Comparison of ENCODE assay signal across 27 mouse cellular contexts in the genomic region with DNA sequence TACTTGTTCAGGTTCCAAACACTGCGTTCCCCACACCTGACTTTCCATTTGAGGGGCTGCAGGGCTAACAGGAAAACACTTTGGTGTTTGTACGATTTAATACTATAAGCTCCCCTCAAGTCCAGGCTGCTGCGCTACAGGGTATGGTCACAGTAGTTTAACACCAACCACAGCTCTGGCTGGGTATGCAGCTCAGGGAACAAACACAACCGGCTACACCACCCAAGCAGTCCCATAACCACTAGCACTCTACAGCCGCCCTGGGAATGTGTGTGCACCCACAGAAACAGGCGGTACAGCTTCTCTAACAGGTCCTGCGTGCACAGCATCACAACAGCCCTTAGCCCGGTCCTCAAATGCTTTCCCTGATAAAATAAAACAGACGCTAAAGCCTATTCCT. TPM values are rescaled to one million over a fixed set of nuclear protein-coding genes. Genes with fewer than 3 reads are reported as not detected.
A peak's percentile ranks its signal among the peaks of the same experiment; 100 is the strongest.
DNase-seq lines count a peak whose midpoint lies in the region; ATAC-seq lines count a peak whose summit lies in the region.
"Had no signal": no experiment of that assay in that cellular context is flagged by ENCODE, and none has a peak within 500 bp of the region (broad histone marks: within the 10 kb centered on the region; RNA-seq: fewer than 3 reads in every experiment).

No protein-coding gene starts in this region.

- H3K27ac ChIP-seq in embryonic facial prominence, embryonic 15.5 days (replicated peaks) = peak overlapping the region; percentile 49; the same call in 1 of the 2 replicates
- H3K27ac ChIP-seq in stomach, embryonic 16.5 days (ENCODE audit: low read length) = peak overlapping the region; percentile 53
- H3K27ac ChIP-seq: forebrain, embryonic 12.5 days; heart, embryonic 13.5 days; hindbrain, embryonic 15.5 days had no signal

- intact Hi-C loops in left cerebral cortex, postnatal 4 days (cut with DNase I) = no loop called here

- 41% methylated on average over 9 of the region's 9 CpGs for whole genome bisulfite sequencing in embryonic facial prominence, embryonic 15.5 days
- 79% methylated on average over 9 of the region's 9 CpGs for whole genome bisulfite sequencing in stomach, embryonic 16.5 days

- H3K4me1 ChIP-seq in embryonic facial prominence, embryonic 15.5 days = peaks cover 9% of the 10 kb centered on the region
- H3K4me1 ChIP-seq in stomach, embryonic 16.5 days (ENCODE audit: control insufficient read depth, insufficient read depth, low read length) = 0 out of 2 replicates have a peak, but pooled peaks cover 8% of the 10 kb centered on the region
- H3K4me1 ChIP-seq: forebrain, embryonic 12.5 days; hindbrain, embryonic 15.5 days had no signal

- no peak overlapping the region for H3K4me2 ChIP-seq in embryonic facial prominence, embryonic 15.5 days (replicated peaks)
- H3K4me2 ChIP-seq in stomach, embryonic 16.5 days (ENCODE audit: low read depth, low read length) = no peak overlapping the region
- H3K4me2 ChIP-seq: forebrain, embryonic 12.5 days; heart, embryonic 13.5 days; hindbrain, embryonic 15.5 days had no signal

- H3K36me3 ChIP-seq in embryonic facial prominence, embryonic 15.5 days = peaks cover 44% of the 10 kb centered on the region
- H3K36me3 ChIP-seq in stomach, embryonic 16.5 days (ENCODE audit: control insufficient read depth, insufficient read depth, low read length) = peaks cover 3% of the 10 kb centered on the region; the same call in 1 of the 2 replicates

- H3K9ac ChIP-seq in embryonic facial prominence, embryonic 15.5 days = no peak overlapping the region
- H3K9ac ChIP-seq in stomach, embryonic 16.5 days (ENCODE audit: low read length) = no peak overlapping the region
- H3K9ac ChIP-seq: forebrain, embryonic 12.5 days; heart, embryonic 13.5 days; hindbrain, embryonic 15.5 days had no signal

- no peak overlapping the region for H3K4me3 ChIP-seq in embryonic facial prominence, embryonic 15.5 days (replicated peaks)
- H3K4me3 ChIP-seq in stomach, embryonic 16.5 days (replicated peaks; ENCODE audit: low read length) = no peak overlapping the region
- H3K4me3 ChIP-seq: forebrain, embryonic 12.5 days; heart, embryonic 13.5 days; hindbrain, embryonic 15.5 days had no signal

- DNase-seq in CD4-positive, CD25-positive, alpha-beta regulatory T cell, adult 2 months (ENCODE audit: low read depth, low spot score) = peak; percentile 38
- peak; percentile 21 for DNase-seq in testis, postnatal 10 days (ENCODE audit: low spot score)
- no peak for DNase-seq in testis, postnatal 14 days (ENCODE audit: low spot score)
- DNase-seq in cerebellum, adult 9-10 months = no peak
- no peak for DNase-seq in left cerebral cortex, postnatal 4 days
- DNase-seq: adrenal gland, adult 2 months; adrenal gland, postnatal 25 days; B cell, adult 2 months; cerebellum, adult 18-20 months; cerebellum, postnatal 10 days; embryo, embryonic 11 days; gastrocnemius, postnatal 36 days; heart, adult 11 months; heart, postnatal 36 days had no signal

- H3K27me3 ChIP-seq in embryonic facial prominence, embryonic 15.5 days = no peaks in the 10 kb centered on the region
- no peaks in the 10 kb centered on the region for H3K27me3 ChIP-seq in stomach, embryonic 16.5 days (ENCODE audit: control insufficient read depth, insufficient read depth, low read length)
- H3K27me3 ChIP-seq: forebrain, embryonic 12.5 days; heart, embryonic 13.5 days; hindbrain, embryonic 15.5 days had no signal

- ATAC-seq in CD4-positive, CD25-positive, alpha-beta regulatory T cell, adult 4 months = no peak
- peak; percentile 72 for ATAC-seq in embryonic facial prominence, embryonic 15.5 days (ENCODE audit: insufficient number of reproducible peaks, low FRiP score, low TSS enrichment, low read depth)
- 0 out of 2 replicates have a peak, but pooled peaks have one; percentile 35 for ATAC-seq in stomach, embryonic 16.5 days (ENCODE audit: insufficient read depth, low FRiP score)
- ATAC-seq: forebrain, embryonic 16.5 days had no signal

- no peaks in the 10 kb centered on the region for H3K9me3 ChIP-seq in embryonic facial prominence, embryonic 15.5 days (replicated peaks)
- no peaks in the 10 kb centered on the region for H3K9me3 ChIP-seq in stomach, embryonic 16.5 days (replicated peaks; ENCODE audit: control insufficient read depth, low read length)
- H3K9me3 ChIP-seq: forebrain, embryonic 12.5 days; heart, embryonic 13.5 days; hindbrain, embryonic 15.5 days had no signal

RNA-seq across cellular contexts. Expression of a gene that starts 16.1 kb away (rescaled TPM):
- polyA plus RNA-seq in CD4-positive, CD25-positive, alpha-beta regulatory T cell, adult 4 months (2017; shearing (Covaris generic)) = under 1 TPM in 1 of 2 experiments, not detected in 1; 0.09 TPM
- polyA plus RNA-seq in embryonic facial prominence, embryonic 15.5 days (2015; fragmentation: Nextera tagmentation; extraction: Ambion mirVana) = 0.12 and 0.24 TPM in 2 replicates
- polyA plus RNA-seq in stomach, embryonic 16.5 days (2015; fragmentation: Nextera tagmentation; extraction: Ambion mirVana) = 0.56 and 0.97 TPM in 2 replicates
- total RNA-seq in left cerebral cortex, postnatal 4 days (2021) = under 1 TPM; 0.14 to 0.20 TPM
- total RNA-seq: common myeloid progenitor, adult 5-6 weeks had no signal

RNA-seq across cellular contexts. Expression of a gene that starts 37.7 kb away (rescaled TPM):
- 10 to 100 TPM; 12.1 to 15.9 TPM for polyA plus RNA-seq in CD4-positive, CD25-positive, alpha-beta regulatory T cell, adult 4 months (2017; shearing (Covaris generic))
- polyA plus RNA-seq in embryonic facial prominence, embryonic 15.5 days (2015; fragmentation: Nextera tagmentation; extraction: Ambion mirVana) = 33.1 and 36.0 TPM in 2 replicates
- 21.3 and 22.1 TPM in 2 replicates for polyA plus RNA-seq in stomach, embryonic 16.5 days (2015; fragmentation: Nextera tagmentation; extraction: Ambion mirVana)
- 10 to 100 TPM; 41.2 to 42.9 TPM for total RNA-seq in left cerebral cortex, postnatal 4 days (2021)

RNA-seq across cellular contexts. Expression of a gene that starts 59.6 kb away (rescaled TPM):
- polyA plus RNA-seq in CD4-positive, CD25-positive, alpha-beta regulatory T cell, adult 4 months (2017; shearing (Covaris generic)) = not detected
- not detected in 2 replicates for polyA plus RNA-seq in embryonic facial prominence, embryonic 15.5 days (2015; fragmentation: Nextera tagmentation; extraction: Ambion mirVana)
- not detected in 2 replicates for polyA plus RNA-seq in stomach, embryonic 16.5 days (2015; fragmentation: Nextera tagmentation; extraction: Ambion mirVana)
- not detected for total RNA-seq in left cerebral cortex, postnatal 4 days (2021)
- total RNA-seq: adrenal gland, adult 2 months; adrenal gland, postnatal 25 days; common myeloid progenitor, adult 5-6 weeks; ES-E14; gastrocnemius, adult 8-10 months; gastrocnemius, postnatal 36 days; heart, postnatal 36 days had no signal
- polyA plus RNA-seq: adrenal gland, adult 2 months; forebrain, embryonic 12.5 days; forebrain, embryonic 16.5 days; heart, embryonic 13.5 days; heart, postnatal 0 days; hindbrain, embryonic 11.5 days; hindbrain, embryonic 15.5 days; intestine, embryonic 14.5 days had no signal

Comparison
In these comparisons a context has a peak if more than half of its experiments do, and no peak if none do; other contexts are left out.
1. DNase-seq: peak in CD4-positive, CD25-positive, alpha-beta regulatory T cell, adult 2 months (single experiment) and testis, postnatal 10 days (single experiment); none in testis, postnatal 14 days (single experiment), cerebellum, adult 9-10 months (single experiment) and left cerebral cortex, postnatal 4 days (single experiment).